Mouse (Mus musculus): ENCODE measurements around the gene Pde10a.

- TF ChIP-seq POLR2A (IDR thresholded peaks at IDR 0.05; ENCODE audit: insufficient read length, low read depth) = no peak
- no peak for TF ChIP-seq POLR2AphosphoS2 (IDR thresholded peaks at IDR 0.05; ENCODE audit: insufficient read length, low read depth)
- no peak for TF ChIP-seq MYOD1 (IDR thresholded peaks at IDR 0.05; ENCODE audit: control insufficient read depth in 1 of 3, insufficient read length in 2 of 3, low read depth in 2 of 3)
- TF ChIP-seq CEBPB (IDR thresholded peaks at IDR 0.05; ENCODE audit: insufficient read depth, poor library complexity, severe bottlenecking) = no peak
- TF ChIP-seq MAX (IDR thresholded peaks at IDR 0.05; ENCODE audit: low read depth) = no peak
- no peak for TF ChIP-seq MYOG (IDR thresholded peaks at IDR 0.05; ENCODE audit: control insufficient read depth in 1 of 3, insufficient read depth in 1 of 3, insufficient read length in 2 of 3, low read depth in 2 of 3)
- no peak for TF ChIP-seq USF1 (IDR thresholded peaks at IDR 0.05; ENCODE audit: low read depth)
- no peak for TF ChIP-seq E2F4 (IDR thresholded peaks at IDR 0.05; ENCODE audit: insufficient read depth)
- no peak for TF ChIP-seq REST (IDR thresholded peaks at IDR 0.05; ENCODE audit: insufficient read depth, insufficient read length)
Observed at GRCm38 (mm10) chr17:8546366-8546765, 21.2 kb downstream of the Pde10a start.

All from myocyte (in vitro differentiated cells).